Mouse (Mus musculus): ENCODE results near the gene Sox9. TPM values are rescaled to one million over a fixed set of nuclear protein-coding genes. Genes with fewer than 3 reads are reported as not detected.
A peak's percentile ranks its signal among the peaks of the same experiment; 100 is the strongest.

Sox9 gene
- polyA plus RNA-seq, 1 experiment from 2014 or later = 2.4 TPM

- ATAC-seq = 0 out of 2 replicates have a peak, but pooled peaks have one; percentile 21
- peaks cover 9% of the 10 kb centered on the region for H3K4me1 ChIP-seq
- no peak overlapping the region for H3K27ac ChIP-seq
- H3K4me3 ChIP-seq = peak overlapping the region; percentile 45
- no peaks in the 10 kb centered on the region for H3K9me3 ChIP-seq (replicated peaks)
- peak overlapping the region; percentile 60 for H3K4me2 ChIP-seq
- 1% methylated on average over 75 of the region's 75 CpGs for WGBS (ENCODE audit: insufficient replicate concordance)
- no peak overlapping the region for H3K9ac ChIP-seq
- no peaks in the 10 kb centered on the region for H3K36me3 ChIP-seq
- peaks cover 88% of the 10 kb centered on the region for H3K27me3 ChIP-seq (replicated peaks)
These were observed 515 bp downstream of the Sox9 start for GRCm38 (mm10) chr11:112782357-112783121.

- no peaks in the 10 kb centered on the region for H3K36me3 ChIP-seq
- no peak overlapping the region for H3K9ac ChIP-seq
- H3K27ac ChIP-seq = no peak overlapping the region
- H3K4me1 ChIP-seq = peaks cover 9% of the 10 kb centered on the region
- peaks cover 88% of the 10 kb centered on the region for H3K27me3 ChIP-seq (replicated peaks)
- 2% methylated on average over 42 of the region's 42 CpGs for whole genome bisulfite sequencing (ENCODE audit: insufficient replicate concordance)
- H3K9me3 ChIP-seq (replicated peaks) = no peaks in the 10 kb centered on the region
- ATAC-seq = no peak
- peak overlapping the region; percentile 45 for H3K4me3 ChIP-seq
- H3K4me2 ChIP-seq = peak overlapping the region; percentile 60
These were observed 1.6 kb downstream of the Sox9 start for GRCm38 (mm10) chr11:112783401-112784346.

GRCm38 (mm10) chr11:112784347-112784902 lies 2.4 kb downstream of the Sox9 start:
- no peak for ATAC-seq
- Histone ChIP-seq H3K27ac (no peak overlapping the region), H3K27me3 (replicated peaks) (peaks cover 88% of the 10 kb centered on the region), H3K4me1 (peaks cover 9% of the 10 kb centered on the region), H3K36me3 (no peaks in the 10 kb centered on the region), H3K4me3 (peak overlapping the region; percentile 31), H3K4me2 (peak overlapping the region; percentile 60), H3K9ac (no peak overlapping the region), H3K9me3 (replicated peaks) (no peaks in the 10 kb centered on the region)
- WGBS (ENCODE audit: insufficient replicate concordance) = 3% methylated on average over 30 of the region's 30 CpGs

- no peaks in the 10 kb centered on the region for H3K9me3 ChIP-seq (replicated peaks)
- ATAC-seq = no peak
- peak overlapping the region; percentile 31 for H3K4me3 ChIP-seq
- H3K4me1 ChIP-seq = peaks cover 9% of the 10 kb centered on the region
- no peaks in the 10 kb centered on the region for H3K36me3 ChIP-seq
- H3K27me3 ChIP-seq (replicated peaks) = peaks cover 86% of the 10 kb centered on the region
- peak overlapping the region; percentile 60 for H3K4me2 ChIP-seq
- no peak overlapping the region for H3K9ac ChIP-seq
- 4% methylated on average over 34 of the region's 34 CpGs for WGBS (ENCODE audit: insufficient replicate concordance)
- no peak overlapping the region for H3K27ac ChIP-seq
These were observed 2.9 kb downstream of the Sox9 start for GRCm38 (mm10) chr11:112784903-112785381.

GRCm38 (mm10) chr11:112785581-112785980 lies 3.6 kb downstream of the Sox9 start:
- H3K9ac ChIP-seq = no peak overlapping the region
- no peak overlapping the region for H3K4me2 ChIP-seq
- H3K9me3 ChIP-seq (replicated peaks) = no peaks in the 10 kb centered on the region
- ATAC-seq = no peak
- H3K27ac ChIP-seq = no peak overlapping the region
- peaks cover 9% of the 10 kb centered on the region for H3K4me1 ChIP-seq
- H3K36me3 ChIP-seq = no peaks in the 10 kb centered on the region
- no peak overlapping the region for H3K4me3 ChIP-seq
- H3K27me3 ChIP-seq (replicated peaks) = peaks cover 86% of the 10 kb centered on the region
- WGBS (ENCODE audit: insufficient replicate concordance) = 16% methylated on average over 8 of the region's 8 CpGs

GRCm38 (mm10) chr11:112786427-112786826 lies 4.4 kb downstream of the Sox9 start:
- H3K9me3 ChIP-seq (replicated peaks) = no peaks in the 10 kb centered on the region
- no peak overlapping the region for H3K27ac ChIP-seq
- peaks cover 77% of the 10 kb centered on the region for H3K27me3 ChIP-seq (replicated peaks)
- peaks cover 9% of the 10 kb centered on the region for H3K4me1 ChIP-seq
- no peak overlapping the region for H3K4me2 ChIP-seq
- H3K4me3 ChIP-seq = no peak overlapping the region
- H3K9ac ChIP-seq = no peak overlapping the region
- H3K36me3 ChIP-seq = no peaks in the 10 kb centered on the region
- WGBS (ENCODE audit: insufficient replicate concordance) = 29% methylated on average over 4 of the region's 4 CpGs
- ATAC-seq = no peak

GRCm38 (mm10) chr11:112788296-112788695 lies 6.3 kb downstream of the Sox9 start:
- ATAC-seq = no peak
- Histone ChIP-seq H3K27me3 (replicated peaks) (peaks cover 58% of the 10 kb centered on the region), H3K27ac (no peak overlapping the region), H3K9me3 (replicated peaks) (no peaks in the 10 kb centered on the region), H3K36me3 (no peaks in the 10 kb centered on the region), H3K9ac (no peak overlapping the region), H3K4me1 (peaks cover 9% of the 10 kb centered on the region), H3K4me3 (no peak overlapping the region), H3K4me2 (no peak overlapping the region)
- WGBS (ENCODE audit: insufficient replicate concordance) = 8% methylated on average over 13 of the region's 13 CpGs

GRCm38 (mm10) chr11:112796379-112796778 lies 14.4 kb downstream of the Sox9 start:
- no peak overlapping the region for H3K4me3 ChIP-seq
- no peaks in the 10 kb centered on the region; the same call in 1 of the 2 replicates for H3K9me3 ChIP-seq (replicated peaks)
- no peaks in the 10 kb centered on the region for H3K27me3 ChIP-seq (replicated peaks)
- no peak overlapping the region for H3K9ac ChIP-seq
- no peak overlapping the region for H3K4me2 ChIP-seq
- no peaks in the 10 kb centered on the region for H3K4me1 ChIP-seq
- no peak for ATAC-seq
- H3K27ac ChIP-seq = no peak overlapping the region
- no peaks in the 10 kb centered on the region for H3K36me3 ChIP-seq
- 57% methylated on average over 5 of the region's 5 CpGs for WGBS (ENCODE audit: insufficient replicate concordance)

GRCm38 (mm10) chr11:112798831-112799382 lies 16.9 kb downstream of the Sox9 start:
- Histone ChIP-seq H3K4me2 (no peak overlapping the region), H3K36me3 (no peaks in the 10 kb centered on the region), H3K27ac (no peak overlapping the region), H3K9me3 (replicated peaks) (no peaks in the 10 kb centered on the region; the same call in 1 of the 2 replicates), H3K4me1 (no peaks in the 10 kb centered on the region), H3K27me3 (replicated peaks) (no peaks in the 10 kb centered on the region; the same call in 1 of the 2 replicates), H3K9ac (no peak overlapping the region), H3K4me3 (no peak overlapping the region)
- ATAC-seq = no peak
- WGBS (ENCODE audit: insufficient replicate concordance) = 41% methylated on average over 13 of the region's 13 CpGs

- H3K9me3 ChIP-seq (replicated peaks) = no peaks in the 10 kb centered on the region; the same call in 1 of the 2 replicates
- no peak for ATAC-seq
- H3K9ac ChIP-seq = no peak overlapping the region
- 30% methylated on average over 4 of the region's 4 CpGs for WGBS (ENCODE audit: insufficient replicate concordance)
- H3K4me2 ChIP-seq = no peak overlapping the region
- no peak overlapping the region for H3K27ac ChIP-seq
- no peaks in the 10 kb centered on the region for H3K36me3 ChIP-seq
- no peak overlapping the region for H3K4me3 ChIP-seq
- no peaks in the 10 kb centered on the region; the same call in 1 of the 2 replicates for H3K27me3 ChIP-seq (replicated peaks)
- H3K4me1 ChIP-seq = no peaks in the 10 kb centered on the region
These were observed 19.3 kb downstream of the Sox9 start for GRCm38 (mm10) chr11:112801189-112801818.

GRCm38 (mm10) chr11:112807838-112808506 lies 25.9 kb downstream of the Sox9 start:
- WGBS (ENCODE audit: insufficient replicate concordance) = 53% methylated on average over 8 of the region's 8 CpGs
- H3K36me3 ChIP-seq = no peaks in the 10 kb centered on the region
- no peak for ATAC-seq

More at GRCm38 (mm10) chr11:112807838-112808506, 25.9 kb downstream of the Sox9 start:
- Histone ChIP-seq H3K9ac (no peak overlapping the region), H3K4me3 (no peak overlapping the region), H3K4me1 (no peaks in the 10 kb centered on the region), H3K9me3 (replicated peaks) (no peaks in the 10 kb centered on the region), H3K27ac (no peak overlapping the region), H3K4me2 (no peak overlapping the region), H3K27me3 (replicated peaks) (peaks cover 26% of the 10 kb centered on the region)
